8 mouse cellular contexts compared by ENCODE assay signal in the genomic region with DNA sequence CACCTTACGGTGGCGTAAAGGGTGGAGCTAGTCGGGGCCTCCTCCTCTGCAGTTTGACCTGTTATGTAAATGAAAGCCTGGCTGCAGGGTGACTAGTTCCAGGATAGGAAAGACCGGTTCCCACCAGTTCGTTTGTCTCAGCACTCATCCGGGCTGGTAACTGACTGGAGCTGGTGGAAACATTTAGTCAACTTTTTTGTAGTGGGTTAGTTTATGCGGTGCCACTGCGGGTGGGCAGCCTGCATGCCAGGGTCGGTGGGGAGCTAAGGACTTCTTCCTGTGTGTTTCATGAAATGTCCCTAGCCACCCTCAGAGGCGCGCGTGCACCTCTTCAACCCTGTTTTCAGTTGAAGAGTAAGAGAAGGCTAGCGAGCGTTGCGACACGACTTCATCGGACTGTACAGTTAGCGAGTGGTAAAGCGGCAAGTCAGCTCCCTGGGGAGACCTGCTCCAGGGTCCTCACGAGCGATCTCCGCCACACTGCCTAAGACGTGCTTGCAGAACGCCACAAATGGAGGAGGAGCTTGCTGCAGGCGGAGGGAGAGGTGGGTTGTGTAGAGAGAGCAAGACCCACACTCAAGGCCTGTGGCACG.
DNase-seq lines count a peak whose midpoint lies in the region; ATAC-seq and TF ChIP-seq lines count a peak whose summit lies in the region.

No protein-coding gene starts in this region.

- peak; percentile 99 for DNase-seq in R1 (ENCODE audit: low read depth, low spot score)
- DNase-seq in kidney, adult 18-20 months = peak; percentile 66
- DNase-seq in liver, postnatal 0 days = peak; percentile 40
- peak; percentile 45 for DNase-seq in retina, embryonic 14.5 days (ENCODE audit: low spot score)
- DNase-seq in gastrocnemius, postnatal 4 days (ENCODE audit: low spot score in 2 of 2) = no peak
- no peak for DNase-seq in spleen, adult 18-20 months
- DNase-seq in cerebellum, adult 2 months = no peak

- no peak for ATAC-seq in embryonic facial prominence, embryonic 13.5 days (ENCODE audit: insufficient number of reproducible peaks, insufficient read depth, low FRiP score, low TSS enrichment, low read depth)
- ATAC-seq in liver, postnatal 0 days = peak; percentile 78

- no peak overlapping the region for H3K27ac ChIP-seq in embryonic facial prominence, embryonic 13.5 days
- no peak overlapping the region for H3K27ac ChIP-seq in liver, postnatal 0 days (ENCODE audit: low read depth)
- no peak overlapping the region for H3K27ac ChIP-seq in cerebellum, adult 2 months (ENCODE audit: insufficient read depth, low read length)

- peaks cover 10% of the 10 kb centered on the region for H3K27me3 ChIP-seq in embryonic facial prominence, embryonic 13.5 days
- no peaks in the 10 kb centered on the region for H3K27me3 ChIP-seq in liver, postnatal 0 days (ENCODE audit: insufficient read depth, low read length)
- no peaks in the 10 kb centered on the region for H3K27me3 ChIP-seq in cerebellum, adult 2 months (ENCODE audit: control insufficient read depth, insufficient read depth, low read length)

- peaks cover 9% of the 10 kb centered on the region; the same call in 1 of the 2 replicates for H3K4me1 ChIP-seq in embryonic facial prominence, embryonic 13.5 days
- peaks cover 12% of the 10 kb centered on the region; the same call in 1 of the 2 replicates for H3K4me1 ChIP-seq in liver, postnatal 0 days (ENCODE audit: insufficient read depth)
- peaks cover 4% of the 10 kb centered on the region; the same call in 1 of the 2 replicates for H3K4me1 ChIP-seq in cerebellum, adult 2 months (ENCODE audit: control insufficient read depth, insufficient read depth, low read length)

- no peaks in the 10 kb centered on the region for H3K9me3 ChIP-seq in embryonic facial prominence, embryonic 13.5 days
- no peaks in the 10 kb centered on the region for H3K9me3 ChIP-seq in liver, postnatal 0 days (ENCODE audit: low read length)

- peak overlapping the region; percentile 61 for H3K9ac ChIP-seq in embryonic facial prominence, embryonic 13.5 days
- 0 out of 2 replicates have a peak overlapping the region, but pooled peaks have one; percentile 28 for H3K9ac ChIP-seq in liver, postnatal 0 days (replicated peaks)

- peak overlapping the region; percentile 34 for H3K4me3 ChIP-seq in embryonic facial prominence, embryonic 13.5 days
- H3K4me3 ChIP-seq in liver, postnatal 0 days (ENCODE audit: low read depth, low read length) = peak overlapping the region; percentile 0; the same call in 1 of the 2 replicates
- H3K4me3 ChIP-seq in cerebellum, adult 2 months (replicated peaks; ENCODE audit: insufficient read depth, low read depth, low read length) = no peak overlapping the region

- TF ChIP-seq EP300 in liver, postnatal 0 days (IDR thresholded peaks at IDR 0.05; ENCODE audit: low read depth) = no peak

- H3K36me3 ChIP-seq in embryonic facial prominence, embryonic 13.5 days = no peaks in the 10 kb centered on the region
- no peaks in the 10 kb centered on the region for H3K36me3 ChIP-seq in liver, postnatal 0 days (replicated peaks; ENCODE audit: insufficient read depth, low read length)

- WGBS in embryonic facial prominence, embryonic 13.5 days = 7% methylated on average over 26 of the region's 26 CpGs
- WGBS in liver, postnatal 0 days (ENCODE audit: insufficient replicate concordance) = 13% methylated on average over 26 of the region's 26 CpGs
- WGBS in cerebellum, adult 2 months = 66% methylated on average over 26 of the region's 26 CpGs

- TF ChIP-seq CTCF in liver, postnatal 0 days (IDR thresholded peaks at IDR 0.05; ENCODE audit: low read depth) = no peak
- no peak for TF ChIP-seq CTCF in cerebellum, adult 2 months (IDR thresholded peaks at IDR 0.05; ENCODE audit: borderline replicate concordance, insufficient read depth, low read depth, low read length)

- no peak for TF ChIP-seq POLR2A in cerebellum, adult 2 months (IDR thresholded peaks at IDR 0.05; ENCODE audit: borderline replicate concordance, insufficient read depth, low read length)

- peak overlapping the region; percentile 65 for H3K4me2 ChIP-seq in embryonic facial prominence, embryonic 13.5 days
- H3K4me2 ChIP-seq in liver, postnatal 0 days (ENCODE audit: low read depth, low read length) = peak overlapping the region; percentile 59

Comparison
In these comparisons a context has a peak if more than half of its experiments do, and no peak if none do; other contexts are left out.
1. DNase-seq: peak in R1 (single experiment), kidney, adult 18-20 months (single experiment), liver, postnatal 0 days (single experiment) and retina, embryonic 14.5 days (single experiment); none in gastrocnemius, postnatal 4 days (0 of 2), spleen, adult 18-20 months (0 of 2) and cerebellum, adult 2 months (0 of 2).